Mouse (Mus musculus) MEL (cell line): ENCODE results near the gene Gm498. TPM values are rescaled to one million over a fixed set of nuclear protein-coding genes. Genes with fewer than 3 reads are reported as not detected.

Source experiments
- DNase-seq: peaks from one replicate; pipeline ENCODE4 v3.0.0; 2011; ENCODE audit warnings: low read depth, low spot score
- H3K27ac ChIP-seq: 2 replicates; pipeline ENCODE4 v1.5.1; 2012; ENCODE audit warnings: low read depth, mild to moderate bottlenecking, control low read depth, low read length, moderate library complexity; ENCODE audit not compliant: control insufficient read depth
- H3K27me3 ChIP-seq, 2 experiments: fragments of 150-350 bp in 1 of 2; sonication (generic) in 1 of 2; 2 replicates each; pipeline ENCODE4 v1.6.1; 2012; ENCODE audit warnings: low read length in 2 of 2, mild to moderate bottlenecking in 2 of 2, improper control_type of control experiment in 1 of 2, moderate library complexity in 1 of 2; ENCODE audit not compliant: insufficient read depth in 2 of 2, control insufficient read depth in 1 of 2
- H3K36me3 ChIP-seq, 2 experiments: 2 replicates each; pipeline ENCODE4 v1.6.1; 2012 to 2014; ENCODE audit warnings: low read length in 2 of 2, improper control_type of control experiment in 1 of 2, inconsistent platforms in 1 of 2, mild to moderate bottlenecking in 1 of 2; ENCODE audit not compliant: insufficient read depth in 2 of 2, control insufficient read depth in 1 of 2
- H3K4me1 ChIP-seq, 2 experiments: fragments of 150-350 bp in 1 of 2; sonication (generic) in 1 of 2; 2 replicates each; pipeline ENCODE4 v1.6.1; 2012; ENCODE audit warnings: low read length in 2 of 2, improper control_type of control experiment in 1 of 2, mild to moderate bottlenecking in 1 of 2; ENCODE audit not compliant: insufficient read depth in 2 of 2, control insufficient read depth in 1 of 2
- H3K4me3 ChIP-seq, 2 experiments: fragments of 150-350 bp in 1 of 2; sonication (generic) in 1 of 2; 2 replicates each; pipeline ENCODE4 v1.5.1; 2012; ENCODE audit warnings: low read depth in 2 of 2, low read length in 2 of 2, mild to moderate bottlenecking in 2 of 2, moderate library complexity in 2 of 2, control low read depth in 1 of 2, improper control_type of control experiment in 1 of 2; ENCODE audit not compliant: control insufficient read depth in 1 of 2, insufficient read depth in 1 of 2
- H3K79me2 ChIP-seq: 2 replicates; pipeline ENCODE4 v1.6.1; 2012; ENCODE audit warnings: mild to moderate bottlenecking, low read length, moderate library complexity; ENCODE audit not compliant: control insufficient read depth, poor library complexity, insufficient read depth
- H3K9ac ChIP-seq: 2 replicates; pipeline ENCODE4 v1.6.1; 2012; ENCODE audit warnings: low read depth, mild to moderate bottlenecking, control low read depth, low read length, moderate library complexity; ENCODE audit not compliant: control insufficient read depth, poor library complexity, severe bottlenecking
- H3K9me3 ChIP-seq: fragments of 150-350 bp; sonication (generic); replicated peaks from 2 replicates; pipeline ENCODE4 v1.6.1; 2012; ENCODE audit warnings: mild to moderate bottlenecking, low read length, improper control_type of control experiment, moderate library complexity; ENCODE audit not compliant: insufficient read depth
- E2F4 ChIP-seq: IDR thresholded peaks from 2 replicates; pipeline ENCODE4 v1.6.1; 2011; ENCODE audit warnings: low read depth, low read length, improper control_type of control experiment, borderline replicate concordance
- ELF1 ChIP-seq: IDR thresholded peaks from 2 replicates; pipeline ENCODE4 v1.6.1; 2014; ENCODE audit warnings: low read depth, mild to moderate bottlenecking, inconsistent platforms, low read length, improper control_type of control experiment, moderate library complexity
- EP300 ChIP-seq, 2 experiments: IDR thresholded peaks; 2 replicates each; pipeline ENCODE4 v1.6.1; 2011; ENCODE audit warnings: improper control_type of control experiment in 2 of 2, low read length in 2 of 2, low read depth in 1 of 2, mild to moderate bottlenecking in 1 of 2
- GABPA ChIP-seq: IDR thresholded peaks from 2 replicates; pipeline ENCODE4 v1.6.1; 2012; ENCODE audit warnings: low read depth, mild to moderate bottlenecking, inconsistent platforms, low read length, improper control_type of control experiment, moderate library complexity
- HCFC1 ChIP-seq: IDR thresholded peaks from 2 replicates; pipeline ENCODE4 v1.6.1; 2012; ENCODE audit warnings: low read depth, mild to moderate bottlenecking, inconsistent platforms, low read length, improper control_type of control experiment, moderate library complexity
- JUND ChIP-seq: IDR thresholded peaks from 2 replicates; pipeline ENCODE4 v1.6.1; 2011; ENCODE audit warnings: low read depth, mild to moderate bottlenecking, improper control_type of control experiment, low read length
- MAZ ChIP-seq: IDR thresholded peaks from 2 replicates; pipeline ENCODE4 v1.6.1; 2012; ENCODE audit warnings: low read depth, mild to moderate bottlenecking, inconsistent platforms, low read length, improper control_type of control experiment
- MXI1 ChIP-seq: IDR thresholded peaks from 2 replicates; pipeline ENCODE4 v1.6.1; 2011; ENCODE audit warnings: mild to moderate bottlenecking, low read depth, low read length, improper control_type of control experiment
- MYB ChIP-seq: IDR thresholded peaks from 2 replicates; pipeline ENCODE4 v1.6.1; 2011; ENCODE audit warnings: mild to moderate bottlenecking, low read depth, low read length, improper control_type of control experiment
- NRF1 ChIP-seq: IDR thresholded peaks from 2 replicates; pipeline ENCODE4 v1.6.1; 2014; ENCODE audit warnings: low read depth, mild to moderate bottlenecking, inconsistent platforms, low read length, improper control_type of control experiment, moderate library complexity; ENCODE audit not compliant: poor library complexity, insufficient read depth, severe bottlenecking
- POLR2AphosphoS2 ChIP-seq: IDR thresholded peaks from 2 replicates; pipeline ENCODE4 v1.6.1; 2011; ENCODE audit warnings: low read length, improper control_type of control experiment
- POLR2AphosphoS5 ChIP-seq: IDR thresholded peaks from 2 replicates; pipeline ENCODE4 v1.6.1; 2012; ENCODE audit warnings: low read depth, borderline replicate concordance, mild to moderate bottlenecking, inconsistent platforms, low read length, moderate library complexity, mixed read lengths
- RAD21 ChIP-seq: IDR thresholded peaks from 2 replicates; pipeline ENCODE4 v1.6.1; 2011; ENCODE audit warnings: mild to moderate bottlenecking, low read depth, low read length, improper control_type of control experiment
- SMC3 ChIP-seq: IDR thresholded peaks from 2 replicates; pipeline ENCODE4 v1.6.1; 2011; ENCODE audit warnings: low read depth, low read length, improper control_type of control experiment
- TCF12 ChIP-seq: IDR thresholded peaks from 2 replicates; pipeline ENCODE4 v1.6.1; 2014; ENCODE audit warnings: low read depth, mild to moderate bottlenecking, inconsistent platforms, low read length, improper control_type of control experiment, moderate library complexity
- UBTF ChIP-seq: IDR thresholded peaks from 2 replicates; pipeline ENCODE4 v1.6.1; 2012; ENCODE audit warnings: low read depth, mild to moderate bottlenecking, inconsistent platforms, low read length, improper control_type of control experiment, moderate library complexity, borderline replicate concordance; ENCODE audit not compliant: insufficient read depth
- ZKSCAN1 ChIP-seq: IDR thresholded peaks from 2 replicates; pipeline ENCODE4 v1.6.1; 2012; ENCODE audit warnings: low read depth, mild to moderate bottlenecking, inconsistent platforms, low read length, improper control_type of control experiment, moderate library complexity
- ZNF384 ChIP-seq: IDR thresholded peaks from 2 replicates; pipeline ENCODE4 v1.6.1; 2012; ENCODE audit warnings: low read depth, mild to moderate bottlenecking, inconsistent platforms, low read length, improper control_type of control experiment
- polyA plus RNA-seq, 2 experiments: library from polyadenylated mRNA; stranded (reverse) in 1 of 2; unstranded in 1 of 2; fragments of >175 nt in 1 of 2; fragments of >200 nt in 1 of 2; gene quantifications; 2 replicates each; pipeline versions ENCODE4 v1.2.1 to v1.2.4; 2012; ENCODE audit warnings: low replicate concordance in 2 of 2, low read depth in 1 of 2; ENCODE audit not compliant: insufficient read length in 2 of 2, insufficient read depth in 1 of 2, missing spikeins in 1 of 2
- total RNA-seq: library from RNA; depleted of rRNA; stranded (reverse); fragments of 300-350 nt; gene quantifications from 2 replicates; pipeline ENCODE4 v1.2.3, GENCODE M21; 2012

Gene Gm498
- total and polyA plus RNA-seq, 3 experiments: not detected

DNA sequence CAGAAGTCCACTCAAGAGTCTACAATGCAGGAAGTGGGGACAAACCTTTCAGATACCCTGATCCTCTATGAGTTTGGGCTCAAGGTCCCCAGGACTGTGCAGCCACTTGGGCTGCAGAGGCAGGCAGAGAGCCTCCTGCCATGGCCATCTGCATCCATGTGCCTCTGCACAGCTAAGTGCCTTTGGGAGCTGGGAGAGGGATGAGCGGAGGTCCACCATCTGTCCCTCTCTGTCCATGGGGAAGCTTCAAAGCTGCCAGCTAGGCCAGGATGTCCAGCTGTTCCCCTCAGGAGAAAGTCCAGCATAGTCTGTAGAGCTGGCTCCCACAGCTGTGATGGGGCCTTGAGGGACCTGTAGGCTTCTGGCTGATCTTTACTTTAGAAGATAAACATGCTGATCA is 38.5 kb downstream of the Gm498 start:
- Histone ChIP-seq H3K27me3 (no peaks in the 10 kb centered on the region), H3K27ac (no peak overlapping the region), H3K36me3 (no peaks in the 10 kb centered on the region), H3K4me3 (no peak overlapping the region), H3K79me2 (no peaks in the 10 kb centered on the region), H3K9me3 (no peaks in the 10 kb centered on the region), H3K9ac (no peak overlapping the region), H3K4me1 (no peaks in the 10 kb centered on the region; a peak in 1 of 4 replicates)
- TF ChIP-seq SMC3 (no peak), MAZ (no peak), HCFC1 (no peak), UBTF (no peak), TCF12 (no peak), ZNF384 (no peak), POLR2AphosphoS2 (no peak), POLR2AphosphoS5 (no peak)
- no peak for DNase-seq

DNA sequence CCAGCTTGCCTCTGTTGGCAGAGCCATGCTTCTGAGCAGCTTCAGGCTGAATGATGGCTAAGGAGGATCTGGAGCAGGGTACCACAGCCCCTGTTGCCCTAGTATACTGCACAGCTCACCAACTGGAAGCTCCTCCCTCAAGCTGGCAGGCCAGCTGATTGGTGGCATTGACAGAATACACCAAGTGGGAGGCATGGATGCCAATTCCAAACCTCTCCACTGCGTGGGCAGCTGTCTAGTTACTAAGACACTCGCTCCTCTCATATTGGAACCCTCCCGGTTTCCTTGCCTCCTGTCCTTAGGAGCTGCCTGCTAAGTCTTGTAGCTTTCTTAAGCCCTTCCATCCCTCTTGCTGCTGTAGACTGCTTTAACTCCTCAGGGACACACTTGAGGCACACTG is 39.0 kb downstream of the Gm498 start:
- Histone ChIP-seq H3K4me3 (no peak overlapping the region), H3K27ac (no peak overlapping the region), H3K79me2 (no peaks in the 10 kb centered on the region), H3K9ac (no peak overlapping the region), H3K4me1 (no peaks in the 10 kb centered on the region; a peak in 1 of 4 replicates), H3K27me3 (no peaks in the 10 kb centered on the region), H3K36me3 (no peaks in the 10 kb centered on the region), H3K9me3 (no peaks in the 10 kb centered on the region)
- TF ChIP-seq MXI1 (no peak), NRF1 (no peak), MYB (no peak), ELF1 (no peak), EP300 (IDR thresholded peaks at IDR 0.05; ENCODE audit: low read depth in 1 of 2, low read length in 2 of 2) (no peak), ZNF384 (no peak), RAD21 (no peak), JUND (no peak)
- DNase-seq: no peak

DNA sequence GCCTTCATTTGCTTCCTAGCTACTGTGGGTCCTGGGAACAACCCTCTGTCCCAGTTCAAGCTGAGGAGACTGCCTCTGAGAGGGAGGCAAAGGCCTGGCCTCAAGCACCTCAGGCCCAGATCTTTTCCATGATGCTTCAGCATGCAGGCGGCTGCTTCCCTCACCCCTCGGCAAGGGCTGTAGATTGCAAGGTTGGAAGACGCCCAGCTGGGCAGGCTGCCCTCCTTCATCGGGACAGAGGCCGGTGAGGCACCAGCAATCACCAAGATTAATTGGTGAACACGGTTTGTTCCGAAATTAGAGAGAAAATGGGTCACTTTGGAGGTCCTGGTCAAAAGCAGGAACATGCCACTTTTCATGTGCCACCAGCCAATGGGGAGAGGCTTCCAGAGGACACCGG is 47.0 kb downstream of the Gm498 start:
- TF ChIP-seq E2F4 (no peak), GABPA (no peak), ZKSCAN1 (no peak), SMC3 (no peak)
- Histone ChIP-seq H3K4me1 (no peaks in the 10 kb centered on the region), H3K79me2 (no peaks in the 10 kb centered on the region), H3K9me3 (no peaks in the 10 kb centered on the region), H3K27me3 (no peaks in the 10 kb centered on the region), H3K36me3 (no peaks in the 10 kb centered on the region), H3K4me3 (no peak overlapping the region), H3K27ac (no peak overlapping the region), H3K9ac (no peak overlapping the region)
- no peak for DNase-seq
